Mouse (Mus musculus) lung, postnatal 10 days (tissue): Measurements from ENCODE around the gene Tet2.
"Not testable (repeated sequence)": the region's sequence is repeated elsewhere in the genome, so short reads cannot be mapped to it uniquely, and the experiment has no call there.

Experiments used
- DNase-seq: peaks from one replicate; pipeline ENCODE4 v3.0.0; 2021

Tet2 gene

DNA sequence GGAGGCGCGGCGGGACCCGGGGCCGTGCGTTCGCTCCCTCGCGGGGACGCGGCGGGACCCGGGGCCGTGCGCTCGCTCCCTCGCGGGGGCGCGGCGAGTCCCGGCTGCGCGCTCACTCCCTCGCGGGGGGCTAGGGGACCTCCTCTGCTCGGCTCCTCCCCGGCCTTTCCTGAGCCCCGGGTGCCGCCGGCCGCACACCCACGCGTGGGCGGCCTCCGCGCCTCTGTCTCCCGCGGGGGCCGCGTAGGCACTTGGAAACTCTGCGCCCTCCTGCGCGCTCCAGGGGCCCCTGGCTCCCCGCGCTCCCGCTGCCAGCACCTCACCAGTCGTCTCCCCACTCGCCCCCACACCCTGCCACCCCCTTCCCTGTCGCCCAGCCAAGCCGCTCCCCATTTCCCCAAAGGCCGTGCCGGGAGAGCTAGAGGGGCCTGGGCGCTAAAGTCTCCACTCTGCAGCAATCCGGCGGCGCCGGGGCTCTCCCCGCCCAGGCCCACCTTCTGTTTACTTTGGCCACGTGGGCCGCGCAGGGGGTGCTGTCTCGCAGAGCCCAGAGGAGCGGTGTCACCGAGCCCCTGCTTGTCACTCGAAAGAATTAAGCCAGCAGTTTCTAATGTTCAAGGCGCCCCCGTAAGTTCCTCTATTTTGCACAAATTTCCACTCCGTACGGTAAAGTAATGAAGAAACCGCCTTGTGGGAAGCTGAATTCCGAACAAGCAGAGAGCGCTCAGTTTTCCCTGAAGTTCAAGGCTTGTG, at the start of gene Tet2:
TSS of gene Tet2 (minus strand) at position 589 of the 753 bp plus-strand sequence.
- DNase-seq = peak; percentile 72

DNA sequence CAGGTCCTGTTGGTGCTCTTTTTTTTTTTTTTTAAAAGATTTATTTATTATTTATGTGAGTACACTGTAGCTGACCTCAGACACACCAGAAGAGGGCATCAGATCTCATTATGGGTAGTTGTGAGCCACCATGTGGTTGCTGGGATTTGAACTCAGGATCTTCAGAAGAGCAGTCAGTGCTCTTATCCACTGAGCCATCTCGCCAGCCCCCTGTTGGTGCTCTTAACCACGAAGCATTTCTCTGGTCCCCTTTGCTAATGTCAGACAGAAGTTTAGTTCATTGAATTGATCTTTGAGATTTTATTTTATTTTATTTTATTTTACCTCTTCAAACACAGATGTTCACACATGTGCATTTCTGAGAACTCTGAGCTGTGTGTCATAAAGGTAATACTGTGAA, 48.1 kb upstream of the Tet2 start:
- not testable (repeated sequence) for DNase-seq

DNA sequence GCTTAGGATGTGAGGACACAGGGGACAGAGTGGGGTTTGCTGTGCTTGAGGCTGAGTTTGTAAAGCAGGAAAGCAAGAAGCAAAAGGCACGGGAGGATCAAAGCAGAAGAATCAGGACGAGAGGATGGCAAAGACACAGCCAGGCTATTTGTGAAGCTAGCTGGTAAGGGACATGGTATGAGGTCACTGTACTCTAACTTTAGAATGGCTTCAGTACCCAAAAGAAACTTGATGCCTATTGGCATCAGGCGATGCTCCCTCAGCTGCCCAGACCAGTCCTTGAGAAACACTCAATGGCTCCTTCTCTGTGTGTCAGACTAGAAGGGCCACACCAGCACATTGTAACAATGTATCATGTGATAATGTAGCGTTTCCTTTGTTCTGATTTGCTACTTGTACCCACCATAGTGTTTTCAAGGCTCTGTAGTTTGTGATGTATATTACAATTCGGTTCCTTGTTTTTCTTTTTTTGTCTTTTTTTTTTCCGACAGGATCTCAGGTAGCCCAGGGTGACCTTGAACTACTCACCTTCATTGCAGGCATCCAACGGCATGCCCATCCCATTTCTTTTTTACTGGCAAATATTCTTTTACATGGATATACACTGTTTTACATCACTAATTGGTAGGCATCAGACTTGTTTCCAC, 45.7 kb upstream of the Tet2 start:
- DNase-seq = no peak

DNA sequence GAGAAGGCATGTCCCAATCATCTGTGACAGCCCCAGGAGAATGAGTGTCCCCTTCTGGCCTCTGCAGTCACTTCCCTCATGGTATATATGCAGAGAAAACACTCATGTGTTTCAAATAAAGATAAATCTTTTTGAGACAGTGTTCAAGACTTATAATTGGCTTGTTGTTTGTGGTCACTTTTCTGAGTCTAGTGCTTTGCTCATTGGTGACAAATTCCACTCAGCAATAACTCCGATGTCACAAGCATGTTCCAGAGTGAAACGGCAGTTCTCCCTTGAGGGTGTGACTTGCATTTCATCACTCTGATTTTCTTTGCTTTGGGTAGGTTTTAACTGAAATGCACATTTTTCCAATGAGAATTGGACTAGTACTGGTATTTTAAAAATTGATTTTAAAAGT, 40.1 kb upstream of the Tet2 start:
- DNase-seq = no peak

DNA sequence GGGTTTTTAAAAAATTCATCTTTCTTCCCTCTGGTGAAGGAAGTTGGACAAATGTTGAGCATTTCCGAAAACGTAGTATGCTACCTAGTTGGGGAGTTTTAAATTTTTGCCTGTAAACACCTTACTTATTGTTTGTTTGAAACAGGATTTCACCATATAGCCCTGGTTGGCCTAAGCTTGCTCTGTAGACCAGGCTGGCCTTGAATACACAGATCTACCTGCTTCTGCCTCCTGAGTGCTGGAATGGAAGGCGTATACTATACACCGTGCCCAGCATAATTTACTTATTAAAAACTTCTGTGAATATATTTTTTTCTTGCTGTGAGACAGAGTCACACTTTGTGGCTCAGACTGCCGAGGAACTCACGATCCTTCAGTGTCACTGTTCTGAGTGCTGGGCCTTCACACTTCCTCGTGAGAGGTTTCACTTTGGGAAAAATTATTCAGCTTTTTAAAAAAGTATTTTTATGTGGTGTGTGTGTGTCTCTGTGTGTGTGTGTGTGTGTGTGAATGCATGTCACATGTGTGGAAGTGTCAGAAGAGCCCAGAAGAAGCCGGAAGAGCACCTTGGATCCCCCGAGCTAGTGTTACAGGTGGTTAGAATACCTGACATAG, 38.6 kb upstream of the Tet2 start:
- DNase-seq = no peak

DNA sequence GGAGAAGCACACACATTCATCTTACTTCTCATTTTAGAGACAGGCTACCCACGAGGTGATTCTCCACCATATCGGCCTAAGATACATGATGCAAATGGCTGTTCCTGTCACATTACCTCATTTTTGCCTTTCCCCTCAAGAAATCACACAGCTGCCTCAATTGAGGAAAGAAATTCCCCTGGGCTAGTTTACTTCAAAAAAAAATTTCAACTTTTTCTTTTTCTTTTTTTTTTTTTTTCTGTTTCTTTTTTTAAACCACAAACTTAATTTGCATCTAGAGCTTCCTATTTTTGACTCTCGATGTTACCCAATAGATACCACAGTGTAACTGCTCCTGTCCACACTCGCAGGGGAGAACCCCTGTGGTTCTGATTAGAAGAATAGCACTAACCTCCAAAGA, 38.0 kb upstream of the Tet2 start:
- DNase-seq = no peak

DNA sequence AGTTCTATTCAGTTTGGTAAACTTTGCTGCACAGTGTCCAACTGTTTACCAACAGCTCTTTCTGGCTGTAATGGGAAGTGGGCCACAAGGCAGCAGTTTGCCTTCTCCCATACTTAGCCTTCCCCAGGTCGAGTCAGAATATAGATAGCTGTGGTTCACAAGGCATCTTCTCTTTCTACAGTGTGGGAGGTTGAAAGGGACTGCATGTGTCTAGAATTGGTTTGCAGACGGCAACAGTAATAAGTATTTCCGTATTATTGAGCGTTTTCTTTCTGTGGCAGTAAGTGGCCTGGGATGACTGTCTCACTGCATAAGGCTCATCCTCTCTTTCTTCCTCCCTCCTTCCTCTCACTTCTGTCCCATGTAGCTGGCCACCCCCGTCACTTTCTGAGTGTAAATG, 37.2 kb upstream of the Tet2 start:
- no peak for DNase-seq

DNA sequence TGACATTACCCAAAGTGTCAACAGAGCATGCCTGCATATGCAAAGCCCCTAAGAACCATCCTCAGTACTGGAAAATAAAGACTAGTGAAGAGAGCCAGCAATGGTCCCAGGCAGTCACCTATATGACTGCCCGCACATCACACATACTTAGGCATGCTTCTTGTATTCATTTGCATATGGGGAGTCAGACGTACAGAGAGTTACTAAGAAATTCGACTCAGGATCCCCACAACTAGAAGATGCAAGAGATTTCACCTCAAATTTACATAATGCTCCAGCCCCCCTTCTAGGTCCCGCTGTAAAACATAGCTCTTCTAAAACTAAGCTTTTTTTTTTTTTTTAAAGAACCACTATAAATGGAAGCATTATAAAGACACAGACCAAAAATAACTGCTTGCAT, 36.6 kb upstream of the Tet2 start:
- DNase-seq = no peak

DNA sequence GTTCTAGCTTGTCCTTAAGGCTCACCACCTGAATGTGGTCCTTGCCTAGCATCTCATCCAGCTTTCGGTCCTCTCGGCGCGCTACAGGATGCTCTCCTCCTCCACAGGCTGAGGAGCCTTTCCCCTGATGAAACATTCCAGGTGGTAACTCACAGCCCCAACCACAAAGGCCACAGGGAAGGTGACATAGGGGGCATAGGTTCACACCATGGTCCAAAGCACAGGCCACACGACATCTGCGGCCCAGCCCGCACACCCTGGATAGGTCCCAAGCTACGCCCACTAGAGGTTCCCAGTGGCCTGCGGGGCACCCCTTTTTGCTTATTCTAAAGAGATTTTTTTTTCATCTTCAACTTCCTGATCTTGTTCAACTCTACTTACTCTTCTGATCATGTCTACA, 34.7 kb upstream of the Tet2 start:
- DNase-seq = no peak

DNA sequence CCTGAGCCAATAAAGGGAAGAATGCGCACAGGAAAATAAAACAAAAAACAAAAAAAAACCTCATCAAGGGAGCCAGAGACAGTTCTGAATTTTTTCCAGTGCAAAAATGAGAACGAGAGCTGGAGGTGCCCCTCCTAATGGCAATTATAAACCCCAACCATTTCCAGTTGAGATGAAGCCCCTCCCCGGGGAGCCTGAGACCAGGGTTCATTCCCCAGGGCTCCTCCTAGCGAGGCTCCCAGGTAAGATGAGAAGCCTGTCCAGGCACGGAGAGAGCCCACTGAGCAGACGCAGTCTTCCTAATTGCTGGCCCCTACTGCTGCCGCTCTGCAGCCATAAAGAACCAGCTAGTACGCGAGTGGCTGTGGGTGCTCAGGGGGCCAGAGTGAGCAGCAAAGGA, 34.2 kb upstream of the Tet2 start:
- DNase-seq = no peak

DNA sequence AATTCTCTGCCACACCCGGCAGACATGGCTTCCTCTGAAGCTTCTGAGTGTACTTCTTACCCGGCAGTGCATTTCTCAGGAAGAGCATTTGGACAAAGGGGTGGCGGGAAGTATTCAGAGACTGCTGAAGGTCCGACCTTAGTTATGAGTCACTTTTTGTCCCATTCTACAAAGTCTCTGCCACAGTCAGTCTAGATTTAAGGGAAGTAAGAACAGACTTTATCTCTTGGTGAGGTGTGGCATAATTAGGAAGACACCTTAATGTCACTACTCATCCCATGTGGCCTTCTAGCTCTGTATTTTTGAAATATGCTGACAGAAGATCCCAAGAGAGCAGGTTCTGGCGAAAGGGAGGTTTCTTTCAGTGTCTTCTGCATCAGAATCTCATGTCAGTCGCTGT, 30.0 kb upstream of the Tet2 start:
- DNase-seq = no peak

DNA sequence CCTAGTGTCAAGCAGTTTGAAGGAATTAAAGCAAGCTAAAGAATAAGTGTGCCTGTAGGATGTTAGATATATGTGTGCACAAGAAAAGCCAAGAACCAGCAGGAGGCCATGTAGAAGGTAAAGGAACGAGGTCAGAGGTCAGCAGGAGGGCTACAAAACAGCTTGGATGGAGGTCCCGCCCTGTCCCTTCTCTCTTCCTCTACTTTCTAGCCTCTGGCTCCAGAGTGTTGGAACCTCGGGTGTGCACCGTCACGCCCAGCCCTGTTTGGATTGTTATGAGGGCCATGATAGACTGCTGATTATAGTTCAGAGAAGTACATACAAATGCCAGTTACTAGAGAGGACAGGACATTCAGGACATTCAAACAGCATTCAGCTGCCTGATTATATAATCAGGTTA, 27.0 kb upstream of the Tet2 start:
- no peak for DNase-seq

DNA sequence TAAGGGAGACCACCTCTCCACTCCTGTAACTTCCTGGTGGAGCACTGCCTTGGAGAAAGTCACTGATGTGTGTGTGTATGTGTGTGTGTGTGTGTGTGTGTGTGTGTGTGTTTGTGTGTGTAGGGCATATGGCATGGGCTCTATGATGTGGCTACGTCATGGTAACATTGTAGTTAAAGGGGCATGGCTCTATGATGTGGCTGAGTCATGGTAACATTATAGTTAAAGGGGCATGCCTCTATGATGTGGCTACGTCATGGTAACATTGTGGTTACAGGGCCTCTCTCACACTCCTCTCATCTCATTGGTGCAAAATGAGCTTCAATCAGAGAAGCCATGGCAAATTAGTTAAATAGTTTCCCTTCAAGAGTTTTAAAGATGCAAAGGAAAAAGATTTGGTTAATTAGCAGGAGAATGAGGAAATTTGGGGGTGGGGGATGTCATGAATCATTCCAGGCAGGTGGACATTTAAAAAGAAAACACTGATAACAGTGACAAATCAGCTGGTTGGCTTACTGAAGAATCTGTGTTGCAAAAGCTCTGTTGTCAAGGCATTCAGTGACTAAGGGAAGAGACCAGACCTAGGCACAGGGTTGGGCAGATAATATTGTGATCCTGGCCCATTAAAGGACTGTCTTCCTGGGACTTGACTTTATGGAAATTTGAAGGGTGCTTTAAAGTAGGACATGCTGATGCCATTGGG, 18.7 kb upstream of the Tet2 start:
- no peak for DNase-seq

DNA sequence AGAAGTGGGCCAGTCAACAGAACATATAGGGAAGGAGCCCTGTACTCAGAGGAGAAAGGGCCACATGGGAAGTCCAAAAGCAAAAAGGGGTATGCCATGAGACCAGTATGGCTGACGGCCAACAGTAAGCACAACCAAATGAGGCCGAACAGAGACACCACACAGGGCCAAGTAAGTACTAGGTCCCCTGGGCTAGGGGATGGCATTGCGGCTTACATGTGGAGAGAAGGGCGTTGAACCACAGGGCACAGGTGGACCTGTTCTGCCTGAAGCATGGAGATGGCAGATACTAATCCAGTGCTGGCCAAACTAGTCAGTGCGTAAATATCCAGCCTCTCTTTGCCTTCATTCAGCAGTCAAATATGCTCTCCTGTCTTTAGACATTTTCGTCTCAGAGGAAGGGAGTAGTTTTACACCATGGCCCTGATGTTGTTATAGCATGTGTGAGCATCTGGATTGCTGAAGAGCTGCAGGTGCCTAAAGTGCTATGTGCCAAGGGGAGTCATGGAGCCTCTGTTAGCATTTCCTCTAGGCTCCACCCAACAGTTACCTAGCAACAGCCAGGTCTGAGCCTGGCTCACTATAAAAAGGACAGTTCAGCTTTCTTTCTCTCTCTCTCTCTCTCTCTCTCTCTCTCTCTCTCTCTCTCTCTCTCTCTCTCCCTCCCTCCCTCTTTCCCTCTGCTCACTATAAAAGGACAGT, 14.6 kb upstream of the Tet2 start:
- no peak for DNase-seq

DNA sequence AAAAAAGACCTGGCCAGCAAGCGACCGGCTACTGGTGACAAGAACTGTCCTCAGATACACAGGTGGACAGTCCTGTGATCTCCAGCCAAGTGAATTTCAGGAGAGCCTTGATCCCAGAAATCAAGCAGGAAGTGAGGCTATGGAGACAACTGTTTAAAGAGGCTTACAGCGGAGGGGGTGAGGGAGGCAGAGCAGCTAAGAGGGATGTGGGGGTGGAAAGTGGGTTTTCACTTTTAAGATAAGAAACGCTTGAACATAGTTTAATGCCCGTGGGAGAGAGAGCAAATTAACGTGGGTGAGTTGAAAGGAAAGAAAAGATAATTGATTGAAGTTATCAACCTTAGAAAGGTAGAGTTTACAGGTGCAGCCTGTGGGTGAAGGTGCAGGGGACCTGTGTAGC, 12.7 kb upstream of the Tet2 start:
- DNase-seq = no peak

DNA sequence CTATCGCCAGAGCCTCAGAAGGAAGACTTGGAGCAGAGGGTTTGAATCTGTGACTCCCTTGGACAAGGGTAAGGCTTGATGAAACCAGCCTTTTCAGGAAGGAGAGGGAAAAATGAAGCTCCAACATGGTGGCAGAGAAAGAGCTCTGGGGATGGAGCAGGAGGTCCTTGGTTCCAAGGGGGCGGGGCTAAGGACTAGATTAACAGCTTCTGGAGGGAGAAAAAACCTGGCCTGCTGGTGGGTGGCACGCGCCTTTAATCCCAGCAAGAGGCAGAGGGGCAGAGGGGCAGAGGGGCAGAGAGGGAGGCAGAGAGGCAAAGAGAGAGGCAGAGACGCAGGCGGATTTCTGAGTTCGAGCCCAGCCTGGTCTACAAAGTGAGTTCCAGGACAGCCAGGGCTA, 12.2 kb upstream of the Tet2 start:
- no peak for DNase-seq

DNA sequence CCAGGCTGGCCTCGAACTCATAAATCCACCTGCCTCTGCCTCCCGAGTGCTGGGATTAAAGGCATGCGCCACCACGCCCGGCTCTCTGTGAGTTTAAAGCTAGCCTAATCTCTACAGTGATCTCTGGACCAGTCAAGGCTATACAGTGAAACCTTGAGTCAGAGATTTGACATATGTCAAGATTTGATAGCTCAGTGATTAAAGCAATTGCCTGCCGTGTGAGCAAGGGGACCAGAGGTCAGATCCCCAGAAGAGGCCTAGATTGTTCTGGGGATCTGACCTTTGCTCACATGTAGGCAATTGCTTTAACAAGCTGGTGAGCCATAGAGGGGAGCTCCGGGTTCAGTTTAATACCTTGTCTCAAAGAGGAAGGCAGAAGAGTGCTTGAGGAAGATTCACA, 10.4 kb upstream of the Tet2 start:
- no peak for DNase-seq

DNA sequence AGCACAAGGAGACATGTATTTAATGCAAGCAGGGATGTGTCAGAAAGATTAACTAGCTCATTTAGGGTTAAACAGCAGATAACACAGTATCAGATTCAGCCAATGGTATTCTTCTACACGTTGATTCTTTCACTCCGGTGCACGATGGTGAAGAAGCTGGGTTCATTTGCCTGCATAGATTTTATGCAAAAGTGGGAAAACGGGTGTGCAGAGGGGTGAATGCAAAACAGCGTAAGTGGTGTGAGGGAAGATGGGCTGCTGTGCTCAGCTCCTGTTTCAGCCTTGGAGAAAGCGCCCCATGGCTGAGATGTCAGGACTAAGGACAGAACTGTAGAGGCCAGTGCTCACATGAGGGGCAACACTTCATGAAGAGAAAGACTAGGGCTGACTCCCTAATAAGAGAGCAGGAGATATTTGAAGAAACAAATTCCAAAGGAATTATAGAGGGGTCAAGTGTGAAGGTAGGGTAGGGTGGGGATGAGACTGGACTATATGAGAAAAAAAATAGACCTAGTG, 9.7 kb upstream of the Tet2 start:
- no peak for DNase-seq

DNA sequence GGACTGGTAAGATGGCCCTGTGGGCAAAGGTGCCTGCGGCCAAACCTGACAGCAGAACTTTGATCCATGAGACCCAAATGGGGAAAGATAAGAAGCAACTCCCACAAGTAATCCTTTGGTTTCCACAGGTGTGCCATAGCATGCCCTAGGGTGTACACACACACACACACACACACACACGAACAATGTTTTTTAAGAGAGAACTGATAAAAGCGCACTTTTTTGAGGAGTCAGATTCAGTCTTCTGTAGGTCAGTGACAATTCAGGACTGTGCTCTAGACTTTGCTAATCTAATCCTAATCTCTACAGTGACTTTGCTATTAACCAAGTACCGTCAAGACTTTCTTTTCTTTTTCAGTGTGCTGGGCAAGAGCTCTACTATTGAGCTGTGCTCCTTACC, 9.2 kb upstream of the Tet2 start:
- no peak for DNase-seq

DNA sequence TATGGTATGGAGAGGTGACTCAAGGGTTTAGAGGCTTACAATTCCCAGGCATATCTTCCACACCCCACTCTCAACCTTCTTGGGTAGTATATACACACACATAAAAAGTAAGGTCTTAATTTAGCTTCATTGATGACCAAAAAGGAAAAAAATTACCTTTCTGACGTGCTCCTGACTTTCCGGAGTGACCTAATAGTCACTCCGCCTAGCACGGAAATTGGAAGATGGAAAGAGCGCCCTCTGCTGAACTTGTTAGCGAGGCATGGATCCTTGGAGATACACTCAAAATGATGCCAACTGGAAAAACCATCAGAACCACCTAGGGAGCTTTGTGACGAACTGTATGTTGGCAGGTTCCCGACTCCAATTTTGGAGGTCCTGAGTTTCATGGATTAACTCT, 7.0 kb upstream of the Tet2 start:
- DNase-seq = peak; percentile 25

DNA sequence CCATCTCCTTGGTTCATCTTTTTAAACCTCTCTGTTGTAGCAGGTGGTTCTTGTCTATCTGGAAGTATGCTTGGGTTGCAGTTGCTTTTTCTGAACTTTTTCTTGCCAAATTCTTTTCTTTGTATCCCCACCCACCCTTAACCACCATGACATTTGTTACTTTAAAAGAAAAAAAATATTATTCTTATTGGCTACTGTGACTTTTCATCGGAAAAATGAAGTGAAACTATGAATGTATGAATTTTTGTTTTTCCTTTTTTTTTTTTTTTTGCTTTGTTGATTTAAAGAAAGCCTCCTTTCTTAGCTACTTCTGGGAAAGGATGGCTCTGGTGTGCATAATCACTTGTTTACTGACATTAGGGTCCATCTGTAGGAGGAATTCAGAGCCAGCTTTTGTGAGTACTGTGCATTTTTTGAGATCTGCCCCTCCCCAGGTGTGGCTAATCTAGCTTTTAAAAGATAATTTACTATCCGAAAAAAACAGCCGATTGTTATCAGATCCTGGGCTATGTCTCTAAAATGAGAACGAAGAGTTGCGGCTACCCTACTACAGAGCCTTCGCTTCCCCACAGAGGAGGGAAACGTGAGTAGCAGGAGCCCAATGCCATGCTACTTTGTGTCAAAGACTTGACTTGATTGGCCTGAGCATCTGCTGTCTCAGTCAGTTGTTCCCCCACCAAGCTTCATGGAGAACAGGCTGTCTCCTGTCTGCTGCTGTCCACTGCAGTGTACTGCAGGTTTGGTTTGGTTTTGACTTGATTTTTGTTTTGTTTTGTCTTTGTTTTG, 4.6 kb upstream of the Tet2 start:
- no peak for DNase-seq

DNA sequence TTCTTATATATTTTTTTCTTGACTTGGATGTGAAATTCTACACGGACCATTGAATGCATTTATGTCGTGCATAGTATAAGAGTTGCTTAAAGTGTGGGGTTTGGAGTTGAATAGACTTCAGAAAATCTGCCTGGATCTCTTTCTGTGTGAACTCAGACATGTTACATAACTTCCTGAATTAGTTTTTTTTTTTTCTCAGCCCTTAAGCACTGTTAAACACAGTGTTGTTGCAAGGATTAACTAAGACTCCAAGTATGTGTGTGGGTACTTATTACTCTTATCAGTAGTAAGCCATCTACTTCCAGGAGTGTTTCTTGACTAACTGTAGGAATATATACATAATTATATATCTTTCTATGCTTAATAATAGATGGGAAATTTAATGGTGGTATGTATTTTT, 3.7 kb upstream of the Tet2 start:
- no peak for DNase-seq
